Mouse (Mus musculus) kidney, embryonic 16.5 days (tissue): ENCODE measurements around the gene Cacna1c. TPM values are rescaled to one million over a fixed set of nuclear protein-coding genes. Genes with fewer than 3 reads are reported as not detected.

Experiments
- ATAC-seq: fragments of 200-750 bp; cut with Nextera tagmentation; 2 replicates; pipeline ENCODE4 v1.8.0; 2017; ENCODE audit warnings: moderate TSS enrichment; ENCODE audit not compliant: low FRiP score, low TSS enrichment
- H3K27ac ChIP-seq: fragments of 300-500 bp; sonication (generic); 2 replicates; pipeline ENCODE4 v1.5.1; 2014; ENCODE audit warnings: low read length
- H3K27me3 ChIP-seq: fragments of 300-500 bp; sonication (generic); 2 replicates; pipeline ENCODE4 v1.6.1; 2014; ENCODE audit warnings: low read length, control low read depth, mixed read lengths; ENCODE audit not compliant: insufficient read depth
- H3K36me3 ChIP-seq: fragments of 300-500 bp; sonication (generic); 2 replicates; pipeline ENCODE4 v1.6.1; 2014; ENCODE audit warnings: low read length, control low read depth, mixed read lengths; ENCODE audit not compliant: insufficient read depth
- H3K4me1 ChIP-seq: fragments of 300-500 bp; sonication (generic); 2 replicates; pipeline ENCODE4 v1.6.1; 2014; ENCODE audit warnings: low read length, control low read depth, mixed read lengths; ENCODE audit not compliant: insufficient read depth
- H3K4me2 ChIP-seq: fragments of 300-500 bp; sonication (generic); replicated peaks from 2 replicates; pipeline ENCODE4 v1.6.1; 2014; ENCODE audit warnings: low read depth, low read length
- H3K4me3 ChIP-seq: fragments of 300-500 bp; sonication (generic); 2 replicates; pipeline ENCODE4 v1.5.1; 2014; ENCODE audit warnings: mild to moderate bottlenecking, low read length
- H3K9ac ChIP-seq: fragments of 300-500 bp; sonication (generic); replicated peaks from 2 replicates; pipeline ENCODE4 v1.6.1; 2014; ENCODE audit warnings: low read length
- H3K9me3 ChIP-seq: fragments of 300-500 bp; sonication (generic); 2 replicates; pipeline ENCODE4 v1.6.1; 2016; ENCODE audit warnings: low read length, control low read depth
- whole genome bisulfite sequencing: fragments of 180-500 bp; shearing (Covaris S2); extraction: QIAGEN DNeasy Blood & Tissue Kit; methylation state at CpG from one replicate; pipeline ENCODE4 v1.1.7; 2014; 5-methylcytosine and 5-hydroxymethylcytosine counted together
- polyA plus RNA-seq: library from polyadenylated mRNA; unstranded; fragments of >200 nt; fragmentation: Nextera tagmentation; extraction: Ambion mirVana; gene quantifications from 2 replicates; pipeline ENCODE4 v1.2.1, GENCODE M21; 2015

The Cacna1c gene
- polyA plus RNA-seq, 1 experiment from 2014 or later = 1.4 TPM

DNA sequence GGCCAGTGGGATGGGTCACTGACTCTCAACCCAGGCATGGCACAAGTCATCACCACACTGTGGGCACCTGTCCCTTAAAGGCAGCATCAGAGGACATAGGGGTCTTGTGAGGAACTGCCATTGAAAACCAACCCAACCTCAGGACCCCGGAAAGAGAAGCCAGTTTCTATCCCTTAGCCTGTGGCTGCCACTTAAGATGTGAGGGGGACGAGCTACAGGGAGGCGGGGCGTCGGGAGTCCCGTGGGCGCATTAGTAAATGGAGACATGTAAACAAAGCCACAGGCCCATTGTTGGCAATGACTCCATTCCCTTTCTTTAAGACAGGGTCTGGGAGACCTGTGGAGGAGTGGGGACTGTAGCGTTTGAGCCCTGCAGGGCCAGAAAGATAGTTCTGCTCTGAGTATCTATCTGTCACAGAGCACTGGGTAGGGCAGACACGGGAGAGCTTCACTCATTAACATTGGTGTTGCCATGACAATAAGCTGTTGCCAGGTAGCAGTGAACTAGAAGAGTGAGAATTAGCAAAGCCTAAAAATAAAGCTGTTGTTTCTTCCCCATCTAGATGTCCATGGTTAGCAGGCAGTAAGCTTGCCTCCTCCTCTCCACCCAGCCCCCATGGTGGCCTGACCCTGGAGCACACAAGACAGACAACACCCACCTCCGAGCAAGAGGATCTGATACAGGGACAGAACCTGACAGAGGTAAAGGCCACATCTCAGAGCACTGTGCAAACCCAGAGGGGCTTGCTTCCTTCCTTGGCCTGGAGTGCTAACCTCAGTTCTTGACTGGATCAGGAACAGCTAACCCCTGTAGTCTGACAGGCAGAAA is 218.6 kb downstream of the Cacna1c start:
- WGBS = 46% methylated on average over 10 of the region's 10 CpGs
- Histone ChIP-seq H3K4me3 (no peak overlapping the region), H3K9me3 (no peaks in the 10 kb centered on the region), H3K4me1 (peaks cover 5% of the 10 kb centered on the region; the same call in 1 of the 2 replicates), H3K27me3 (no peaks in the 10 kb centered on the region), H3K27ac (no peak overlapping the region), H3K9ac (no peak overlapping the region), H3K36me3 (no peaks in the 10 kb centered on the region), H3K4me2 (no peak overlapping the region)
- 0 out of 2 replicates have a peak, but pooled peaks have one; percentile 27 for ATAC-seq

DNA sequence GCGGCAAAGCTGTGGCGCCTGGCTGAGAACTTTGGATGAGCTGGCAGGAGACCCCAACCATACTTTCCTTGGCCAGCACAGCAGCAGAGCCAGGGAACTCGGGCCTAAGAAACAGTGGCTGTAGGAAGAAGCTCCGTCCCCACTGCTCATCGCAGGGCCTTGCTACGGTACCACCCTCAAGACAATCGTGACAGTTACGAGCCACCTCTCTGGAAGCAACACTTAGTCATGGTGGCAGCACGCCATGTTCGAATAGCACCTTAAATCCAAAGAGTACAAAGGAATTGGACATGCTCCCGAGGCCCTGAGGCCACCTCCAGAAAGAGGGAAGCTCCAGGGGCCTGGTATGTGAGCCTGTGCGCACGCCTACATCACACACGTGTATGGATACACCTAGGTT is 219.6 kb downstream of the Cacna1c start:
- Histone ChIP-seq H3K36me3 (no peaks in the 10 kb centered on the region), H3K27me3 (no peaks in the 10 kb centered on the region), H3K4me3 (no peak overlapping the region), H3K4me1 (peaks cover 5% of the 10 kb centered on the region; the same call in 1 of the 2 replicates), H3K4me2 (no peak overlapping the region), H3K27ac (no peak overlapping the region), H3K9me3 (no peaks in the 10 kb centered on the region), H3K9ac (no peak overlapping the region)
- 88% methylated on average over 14 of the region's 14 CpGs for WGBS
- no peak for ATAC-seq

DNA sequence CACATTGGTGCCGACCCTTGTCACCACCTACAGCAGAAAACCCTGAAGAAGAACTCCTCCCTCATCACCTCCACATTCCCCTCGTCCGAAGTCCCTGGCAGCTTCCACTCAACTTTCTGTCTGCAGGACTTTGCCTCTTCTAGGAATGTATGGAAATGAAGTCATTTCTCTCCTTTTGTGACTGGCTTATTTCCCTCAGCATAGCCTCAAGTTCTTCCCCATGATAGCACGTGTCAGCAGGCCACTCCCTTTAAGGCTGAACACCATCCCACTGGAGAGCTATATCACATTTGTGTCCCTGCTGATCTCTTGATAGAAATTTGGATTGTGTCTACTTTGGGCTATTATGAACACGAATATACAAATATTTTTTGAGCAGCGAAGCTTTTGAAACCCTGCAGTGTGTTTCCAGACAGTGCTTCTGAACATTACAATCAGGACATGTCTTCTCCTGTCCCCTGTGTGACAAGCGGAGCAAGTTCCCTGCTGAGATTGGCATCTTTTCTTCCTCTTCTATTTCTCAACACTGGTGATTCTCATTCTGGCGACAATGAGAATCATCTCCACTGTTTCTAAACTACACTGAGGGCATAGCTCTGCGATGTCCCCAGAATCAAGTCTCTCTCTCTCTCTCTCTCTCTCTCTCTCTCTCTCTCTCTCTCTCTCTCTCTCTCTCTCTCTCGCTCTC is 224.2 kb downstream of the Cacna1c start:
- 73% methylated on average over 9 of the region's 10 CpGs for WGBS
- no peaks in the 10 kb centered on the region for H3K9me3 ChIP-seq
- no peak overlapping the region for H3K9ac ChIP-seq
- no peaks in the 10 kb centered on the region for H3K27me3 ChIP-seq
- ATAC-seq = no peak
- no peak overlapping the region for H3K27ac ChIP-seq
- H3K4me1 ChIP-seq = no peaks in the 10 kb centered on the region
- H3K36me3 ChIP-seq = no peaks in the 10 kb centered on the region
- H3K4me3 ChIP-seq = no peak overlapping the region
- H3K4me2 ChIP-seq = no peak overlapping the region

GRCm38 (mm10) chr6:118968776-118969175 is 227.4 kb downstream of the Cacna1c start:
- no peak overlapping the region for H3K27ac ChIP-seq
- H3K4me2 ChIP-seq = no peak overlapping the region
- H3K36me3 ChIP-seq = no peaks in the 10 kb centered on the region
- no peak overlapping the region for H3K4me3 ChIP-seq
- no peak overlapping the region for H3K9ac ChIP-seq
- peaks cover 1% of the 10 kb centered on the region; the same call in 1 of the 2 replicates for H3K4me1 ChIP-seq
- 81% methylated on average over 4 of the region's 4 CpGs for WGBS
- no peaks in the 10 kb centered on the region for H3K27me3 ChIP-seq
- no peak for ATAC-seq
- no peaks in the 10 kb centered on the region for H3K9me3 ChIP-seq

DNA sequence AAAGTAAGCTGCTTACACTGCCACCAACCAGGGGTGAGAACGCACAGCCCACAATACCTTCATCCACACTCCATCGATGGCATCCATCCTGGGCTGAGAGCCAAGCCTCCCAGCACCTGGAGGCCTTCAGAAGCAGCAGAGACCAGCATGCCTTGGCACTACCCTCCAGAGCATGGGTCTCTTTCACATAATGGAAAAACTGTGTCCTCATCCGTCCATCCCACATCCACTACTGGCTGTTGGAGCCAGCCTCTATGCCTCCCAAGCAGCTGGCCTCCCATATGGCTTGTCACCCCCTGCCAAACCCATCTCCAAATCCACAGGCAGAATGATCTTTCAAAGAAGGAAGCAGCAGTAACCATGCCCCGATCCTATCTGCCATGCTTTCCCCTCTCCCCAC is 229.3 kb downstream of the Cacna1c start:
- Histone ChIP-seq H3K27ac (no peak overlapping the region), H3K4me3 (no peak overlapping the region), H3K36me3 (no peaks in the 10 kb centered on the region), H3K4me1 (peaks cover 5% of the 10 kb centered on the region; the same call in 1 of the 2 replicates), H3K4me2 (no peak overlapping the region), H3K9ac (no peak overlapping the region), H3K27me3 (no peaks in the 10 kb centered on the region), H3K9me3 (no peaks in the 10 kb centered on the region)
- no peak for ATAC-seq
- WGBS = 81% methylated on average over 4 of the region's 4 CpGs

GRCm38 (mm10) chr6:118965577-118965976 is 230.6 kb downstream of the Cacna1c start:
- H3K4me1 ChIP-seq = peaks cover 5% of the 10 kb centered on the region; the same call in 1 of the 2 replicates
- no peaks in the 10 kb centered on the region for H3K36me3 ChIP-seq
- no peak overlapping the region for H3K27ac ChIP-seq
- WGBS = 82% methylated on average over 2 of the region's 2 CpGs
- no peak overlapping the region for H3K4me3 ChIP-seq
- no peak for ATAC-seq
- H3K4me2 ChIP-seq = no peak overlapping the region
- H3K9ac ChIP-seq = no peak overlapping the region
- H3K9me3 ChIP-seq = no peaks in the 10 kb centered on the region
- H3K27me3 ChIP-seq = no peaks in the 10 kb centered on the region

DNA sequence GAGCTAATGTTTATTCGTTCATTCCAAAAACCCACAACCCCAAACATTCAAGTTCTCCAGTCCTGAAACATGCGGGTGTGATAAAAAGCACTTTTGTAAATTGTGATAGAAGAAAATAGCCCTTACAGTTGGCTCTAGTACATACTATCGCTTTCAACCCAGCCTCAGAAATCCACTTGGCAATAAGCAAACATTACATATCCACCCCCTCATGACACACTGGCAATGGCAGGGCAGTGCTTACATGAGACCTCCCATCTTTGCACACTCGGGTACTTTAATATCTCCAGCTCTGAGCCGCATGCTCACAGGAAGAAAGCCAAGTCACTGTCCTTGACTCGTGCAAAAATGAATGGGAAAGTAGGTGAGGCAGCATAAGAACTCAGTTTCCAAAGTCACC is 232.4 kb downstream of the Cacna1c start:
- ATAC-seq = no peak
- Histone ChIP-seq H3K4me2 (no peak overlapping the region), H3K27ac (no peak overlapping the region)

GRCm38 (mm10) chr6:118963283-118963682 is 232.9 kb downstream of the Cacna1c start:
- Histone ChIP-seq H3K27me3 (no peaks in the 10 kb centered on the region), H3K4me2 (no peak overlapping the region), H3K4me3 (no peak overlapping the region), H3K4me1 (peaks cover 5% of the 10 kb centered on the region; the same call in 1 of the 2 replicates), H3K36me3 (no peaks in the 10 kb centered on the region), H3K9ac (no peak overlapping the region), H3K9me3 (no peaks in the 10 kb centered on the region), H3K27ac (no peak overlapping the region)
- 45% methylated on average over 5 of the region's 5 CpGs for WGBS
- no peak for ATAC-seq

More for the DNA sequence above, 232.4 kb downstream of the Cacna1c start:
- 82% methylated on average over 6 of the region's 6 CpGs for WGBS
- Histone ChIP-seq H3K36me3 (no peaks in the 10 kb centered on the region), H3K9me3 (no peaks in the 10 kb centered on the region), H3K27me3 (no peaks in the 10 kb centered on the region), H3K9ac (no peak overlapping the region), H3K4me1 (peaks cover 5% of the 10 kb centered on the region; the same call in 1 of the 2 replicates), H3K4me3 (no peak overlapping the region)

- 97% methylated on average over 9 of the region's 9 CpGs for WGBS
- Histone ChIP-seq H3K27me3 (no peaks in the 10 kb centered on the region), H3K36me3 (no peaks in the 10 kb centered on the region), H3K4me2 (no peak overlapping the region), H3K27ac (no peak overlapping the region), H3K9me3 (no peaks in the 10 kb centered on the region), H3K9ac (no peak overlapping the region), H3K4me3 (no peak overlapping the region), H3K4me1 (peaks cover 1% of the 10 kb centered on the region; the same call in 1 of the 2 replicates)
- no peak for ATAC-seq
These were observed 237.7 kb downstream of the Cacna1c start for GRCm38 (mm10) chr6:118958529-118958928.

GRCm38 (mm10) chr6:118956234-118956633 is 240.0 kb downstream of the Cacna1c start:
- no peak overlapping the region for H3K9ac ChIP-seq
- ATAC-seq = no peak
- H3K9me3 ChIP-seq = no peaks in the 10 kb centered on the region
- no peak overlapping the region for H3K4me3 ChIP-seq
- H3K27me3 ChIP-seq = no peaks in the 10 kb centered on the region
- WGBS = 92% methylated on average over 4 of the region's 4 CpGs
- H3K4me1 ChIP-seq = no peaks in the 10 kb centered on the region
- H3K4me2 ChIP-seq = no peak overlapping the region
- no peak overlapping the region for H3K27ac ChIP-seq
- H3K36me3 ChIP-seq = no peaks in the 10 kb centered on the region
